Mouse (Mus musculus) myocyte (in vitro differentiated cells): ENCODE results near the gene Slc25a21. TPM values are rescaled to one million over a fixed set of nuclear protein-coding genes. Genes with fewer than 3 reads are reported as not detected.

Source experiments
- H3K27me3 ChIP-seq: one replicate; pipeline ENCODE4 v1.6.1; 2011; ENCODE audit not compliant: control insufficient read depth, insufficient read depth, insufficient read length
- H3K36me3 ChIP-seq: one replicate; pipeline ENCODE4 v1.6.1; 2011; ENCODE audit not compliant: control insufficient read depth, insufficient read depth
- H3K4me2 ChIP-seq: one replicate; pipeline ENCODE4 v1.6.1; 2011; ENCODE audit warnings: low read depth, control low read depth
- H3K4me3 ChIP-seq: one replicate; pipeline ENCODE4 v1.5.1; 2011; ENCODE audit warnings: mild to moderate bottlenecking, control low read depth, moderate library complexity
- H3K79me2 ChIP-seq: one replicate; pipeline ENCODE4 v1.6.1; 2011; ENCODE audit not compliant: control insufficient read depth, insufficient read depth
- H3ac ChIP-seq: one replicate; pipeline ENCODE4 v1.6.1; 2011; ENCODE audit not compliant: control insufficient read depth, insufficient read length
- CEBPB ChIP-seq: IDR thresholded peaks from 2 replicates; pipeline ENCODE4 v1.6.1; 2011; ENCODE audit warnings: mild to moderate bottlenecking, moderate library complexity; ENCODE audit not compliant: poor library complexity, insufficient read depth, severe bottlenecking
- E2F4 ChIP-seq: IDR thresholded peaks from one replicate; pipeline ENCODE4 v1.6.1; 2011; ENCODE audit warnings: mild to moderate bottlenecking, control low read depth, moderate library complexity; ENCODE audit not compliant: insufficient read depth
- MAX ChIP-seq: IDR thresholded peaks from one replicate; pipeline ENCODE4 v1.6.1; 2011; ENCODE audit warnings: low read depth, mild to moderate bottlenecking, control low read depth
- MYOD1 ChIP-seq, 3 experiments: IDR thresholded peaks; one replicate each; pipeline ENCODE4 v1.6.1; 2011; ENCODE audit warnings: control low read depth in 2 of 3, low read depth in 2 of 3, mild to moderate bottlenecking in 2 of 3, moderate library complexity in 1 of 3; ENCODE audit not compliant: insufficient read length in 2 of 3, control insufficient read depth in 1 of 3
- MYOG ChIP-seq, 3 experiments: IDR thresholded peaks; one replicate each; pipeline ENCODE4 v1.6.1; 2011; ENCODE audit warnings: control low read depth in 2 of 3, low read depth in 2 of 3, mild to moderate bottlenecking in 2 of 3; ENCODE audit not compliant: insufficient read length in 2 of 3, control insufficient read depth in 1 of 3, insufficient read depth in 1 of 3
- POLR2A ChIP-seq: IDR thresholded peaks from one replicate; pipeline ENCODE4 v1.6.1; 2011; ENCODE audit warnings: low read depth, mild to moderate bottlenecking, control low read depth, moderate library complexity; ENCODE audit not compliant: insufficient read length
- POLR2AphosphoS2 ChIP-seq: IDR thresholded peaks from one replicate; pipeline ENCODE4 v1.6.1; 2011; ENCODE audit warnings: low read depth, control low read depth; ENCODE audit not compliant: insufficient read length
- REST ChIP-seq: IDR thresholded peaks from one replicate; pipeline ENCODE4 v1.6.1; 2011; ENCODE audit warnings: mild to moderate bottlenecking, control low read depth, moderate library complexity; ENCODE audit not compliant: insufficient read depth, insufficient read length
- SRF ChIP-seq: IDR thresholded peaks from one replicate; pipeline ENCODE4 v1.6.1; 2011; ENCODE audit warnings: low read depth; ENCODE audit not compliant: control insufficient read depth, insufficient read length
- TCF12 ChIP-seq: IDR thresholded peaks from one replicate; pipeline ENCODE4 v1.6.1; 2011; ENCODE audit warnings: mild to moderate bottlenecking, control low read depth; ENCODE audit not compliant: poor library complexity, insufficient read depth, severe bottlenecking
- TCF3 ChIP-seq: IDR thresholded peaks from one replicate; pipeline ENCODE4 v1.6.1; 2011; ENCODE audit warnings: low read depth, control low read depth; ENCODE audit not compliant: insufficient read length
- USF1 ChIP-seq: IDR thresholded peaks from one replicate; pipeline ENCODE4 v1.6.1; 2011; ENCODE audit warnings: low read depth, mild to moderate bottlenecking, control low read depth, moderate library complexity
- polyA plus RNA-seq: library from polyadenylated mRNA; unstranded; fragments of >200 nt; fragmentation: generic; extraction: Trizol; gene quantifications from one replicate; pipeline ENCODE4 v1.2.1, GENCODE M21; 2012; ENCODE audit warnings: missing spikeins

Gene Slc25a21
- polyA plus RNA-seq, 1 experiment, result not detected

- H3K79me2 ChIP-seq, result no peaks in the 10 kb centered on the region
- no peak overlapping the region for H3ac ChIP-seq
- H3K4me2 ChIP-seq, result no peak overlapping the region
- no peak overlapping the region for H3K4me3 ChIP-seq
- no peak for TF ChIP-seq E2F4
- no peak for TF ChIP-seq USF1
- TF ChIP-seq CEBPB, result no peak
- no peak for TF ChIP-seq POLR2A
- no peak for TF ChIP-seq REST
- TF ChIP-seq MAX, result no peak
- no peak for TF ChIP-seq SRF
- no peak for TF ChIP-seq MYOD1 (IDR thresholded peaks at IDR 0.05; ENCODE audit: control insufficient read depth in 1 of 3, insufficient read length in 2 of 3, low read depth in 2 of 3)
- no peak for TF ChIP-seq TCF12
- no peak for TF ChIP-seq TCF3
- no peak for TF ChIP-seq POLR2AphosphoS2
- TF ChIP-seq MYOG (IDR thresholded peaks at IDR 0.05; ENCODE audit: control insufficient read depth in 1 of 3, insufficient read depth in 1 of 3, insufficient read length in 2 of 3, low read depth in 2 of 3), result no peak
- H3K27me3 ChIP-seq, result no peaks in the 10 kb centered on the region
- no peaks in the 10 kb centered on the region for H3K36me3 ChIP-seq
These were observed 460.2 kb downstream of the Slc25a21 start for GRCm38 (mm10) chr12:56737104-56737503.

GRCm38 (mm10) chr12:56727631-56728030, 469.6 kb downstream of the Slc25a21 start:
- Histone ChIP-seq H3K4me2 (no peak overlapping the region), H3K36me3 (no peaks in the 10 kb centered on the region), H3K27me3 (no peaks in the 10 kb centered on the region), H3K79me2 (no peaks in the 10 kb centered on the region), H3ac (no peak overlapping the region), H3K4me3 (no peak overlapping the region)
- no peak for TF ChIP-seq SRF
- TF ChIP-seq REST, result no peak
- no peak for TF ChIP-seq MYOG (IDR thresholded peaks at IDR 0.05; ENCODE audit: control insufficient read depth in 1 of 3, insufficient read depth in 1 of 3, insufficient read length in 2 of 3, low read depth in 2 of 3)
- no peak for TF ChIP-seq POLR2A
- no peak for TF ChIP-seq MAX
- TF ChIP-seq TCF12, result no peak
- no peak for TF ChIP-seq USF1
- no peak for TF ChIP-seq POLR2AphosphoS2
- TF ChIP-seq E2F4, result no peak
- TF ChIP-seq TCF3, result no peak
- no peak for TF ChIP-seq MYOD1 (IDR thresholded peaks at IDR 0.05; ENCODE audit: control insufficient read depth in 1 of 3, insufficient read length in 2 of 3, low read depth in 2 of 3)
- TF ChIP-seq CEBPB, result no peak

- Histone ChIP-seq H3K4me3 (no peak overlapping the region), H3ac (no peak overlapping the region), H3K79me2 (no peaks in the 10 kb centered on the region), H3K4me2 (no peak overlapping the region), H3K27me3 (no peaks in the 10 kb centered on the region), H3K36me3 (no peaks in the 10 kb centered on the region)
- TF ChIP-seq POLR2AphosphoS2 (no peak), POLR2A (no peak)
These were observed 478.6 kb downstream of the Slc25a21 start for GRCm38 (mm10) chr12:56718707-56719051.

GRCm38 (mm10) chr12:56717971-56718706, 479.1 kb downstream of the Slc25a21 start:
- no peak overlapping the region for H3K4me3 ChIP-seq
- H3K4me2 ChIP-seq, result no peak overlapping the region
- TF ChIP-seq TCF3, result no peak
- TF ChIP-seq POLR2AphosphoS2, result no peak
- no peak for TF ChIP-seq MYOD1 (IDR thresholded peaks at IDR 0.05; ENCODE audit: control insufficient read depth in 1 of 3, insufficient read length in 2 of 3, low read depth in 2 of 3)
- no peak for TF ChIP-seq USF1
- no peaks in the 10 kb centered on the region for H3K27me3 ChIP-seq
- no peak overlapping the region for H3ac ChIP-seq
- no peaks in the 10 kb centered on the region for H3K36me3 ChIP-seq
- no peaks in the 10 kb centered on the region for H3K79me2 ChIP-seq

- H3K4me3 ChIP-seq, result no peak overlapping the region
- no peak overlapping the region for H3ac ChIP-seq
- H3K27me3 ChIP-seq, result peaks cover 23% of the 10 kb centered on the region
- no peaks in the 10 kb centered on the region for H3K79me2 ChIP-seq
- no peak overlapping the region for H3K4me2 ChIP-seq
- TF ChIP-seq POLR2A, result no peak
- no peak for TF ChIP-seq MAX
- TF ChIP-seq MYOD1 (IDR thresholded peaks at IDR 0.05; ENCODE audit: control insufficient read depth in 1 of 3, insufficient read length in 2 of 3, low read depth in 2 of 3), result no peak
- TF ChIP-seq MYOG (IDR thresholded peaks at IDR 0.05; ENCODE audit: control insufficient read depth in 1 of 3, insufficient read depth in 1 of 3, insufficient read length in 2 of 3, low read depth in 2 of 3), result no peak
- no peak for TF ChIP-seq SRF
- TF ChIP-seq POLR2AphosphoS2, result no peak
- no peak for TF ChIP-seq REST
- TF ChIP-seq TCF3, result no peak
- no peak for TF ChIP-seq TCF12
- TF ChIP-seq USF1, result no peak
- H3K36me3 ChIP-seq, result no peaks in the 10 kb centered on the region
These were observed 496.3 kb downstream of the Slc25a21 start for GRCm38 (mm10) chr12:56701004-56701403.
